Mouse (Mus musculus): Measurements from ENCODE around the gene Ggcx. TPM values are rescaled to one million over a fixed set of nuclear protein-coding genes. Genes with fewer than 3 reads are reported as not detected.

Gene Ggcx
- polyA plus RNA-seq, 1 experiment from 2014 or later, result 29.5 TPM

GRCm38 (mm10) chr6:72410518-72410917 is 3.6 kb upstream of the Ggcx start:
- WGBS, result 63% methylated on average over 7 of the region's 7 CpGs
- H3K9ac ChIP-seq (ENCODE audit: low read length), result no peak overlapping the region; the same call in 1 of the 2 replicates

GRCm38 (mm10) chr6:72415181-72415580 is 1.1 kb downstream of the Ggcx start:
- peaks cover 8% of the 10 kb centered on the region for H3K36me3 ChIP-seq (ENCODE audit: control insufficient read depth, insufficient read depth)
- H3K4me2 ChIP-seq (ENCODE audit: low read depth, low read length), result peak overlapping the region; percentile 89
- no peaks in the 10 kb centered on the region for H3K9me3 ChIP-seq (replicated peaks; ENCODE audit: control insufficient read depth, low read length)
- peak overlapping the region; percentile 89 for H3K4me3 ChIP-seq (ENCODE audit: low read length)
- H3K27me3 ChIP-seq (ENCODE audit: control insufficient read depth, insufficient read depth, low read length), result no peaks in the 10 kb centered on the region
- 87% methylated on average over 5 of the region's 5 CpGs for WGBS
- peak overlapping the region; percentile 51 for H3K9ac ChIP-seq (ENCODE audit: low read length)
- H3K27ac ChIP-seq (ENCODE audit: low read length), result no peak overlapping the region
- H3K4me1 ChIP-seq (ENCODE audit: control insufficient read depth, insufficient read depth, low read length), result peaks cover 11% of the 10 kb centered on the region
- ATAC-seq (replicated peaks; ENCODE audit: extremely low read depth, insufficient read depth, low FRiP score), result no peak

More at GRCm38 (mm10) chr6:72410518-72410917, 3.6 kb upstream of the Ggcx start:
- Histone ChIP-seq H3K4me1 (ENCODE audit: control insufficient read depth, insufficient read depth, low read length) (peaks cover 7% of the 10 kb centered on the region), H3K9me3 (replicated peaks; ENCODE audit: control insufficient read depth, low read length) (no peaks in the 10 kb centered on the region), H3K27ac (ENCODE audit: low read length) (no peak overlapping the region), H3K4me3 (ENCODE audit: low read length) (no peak overlapping the region), H3K36me3 (ENCODE audit: control insufficient read depth, insufficient read depth) (no peaks in the 10 kb centered on the region), H3K27me3 (ENCODE audit: control insufficient read depth, insufficient read depth, low read length) (no peaks in the 10 kb centered on the region), H3K4me2 (ENCODE audit: low read depth, low read length) (no peak overlapping the region)
- no peak for ATAC-seq (replicated peaks; ENCODE audit: extremely low read depth, insufficient read depth, low FRiP score)

GRCm38 (mm10) chr6:72415964-72416772 is 2.1 kb downstream of the Ggcx start:
- H3K36me3 ChIP-seq (ENCODE audit: control insufficient read depth, insufficient read depth), result peaks cover 8% of the 10 kb centered on the region
- no peak overlapping the region for H3K9ac ChIP-seq (ENCODE audit: low read length)
- no peak overlapping the region for H3K4me3 ChIP-seq (ENCODE audit: low read length)
- no peaks in the 10 kb centered on the region for H3K9me3 ChIP-seq (replicated peaks; ENCODE audit: control insufficient read depth, low read length)
- H3K27ac ChIP-seq (ENCODE audit: low read length), result no peak overlapping the region
- WGBS, result 57% methylated on average over 7 of the region's 7 CpGs
- ATAC-seq (replicated peaks; ENCODE audit: extremely low read depth, insufficient read depth, low FRiP score), result no peak
- H3K4me2 ChIP-seq (ENCODE audit: low read depth, low read length), result no peak overlapping the region
- H3K27me3 ChIP-seq (ENCODE audit: control insufficient read depth, insufficient read depth, low read length), result no peaks in the 10 kb centered on the region
- H3K4me1 ChIP-seq (ENCODE audit: control insufficient read depth, insufficient read depth, low read length), result peaks cover 11% of the 10 kb centered on the region

- Histone ChIP-seq H3K36me3 (ENCODE audit: control insufficient read depth, insufficient read depth) (peaks cover 16% of the 10 kb centered on the region), H3K4me3 (ENCODE audit: low read length) (no peak overlapping the region), H3K9ac (ENCODE audit: low read length) (no peak overlapping the region), H3K9me3 (replicated peaks; ENCODE audit: control insufficient read depth, low read length) (no peaks in the 10 kb centered on the region), H3K27ac (ENCODE audit: low read length) (no peak overlapping the region), H3K27me3 (ENCODE audit: control insufficient read depth, insufficient read depth, low read length) (no peaks in the 10 kb centered on the region), H3K4me2 (ENCODE audit: low read depth, low read length) (no peak overlapping the region), H3K4me1 (ENCODE audit: control insufficient read depth, insufficient read depth, low read length) (peaks cover 11% of the 10 kb centered on the region)
- ATAC-seq (replicated peaks; ENCODE audit: extremely low read depth, insufficient read depth, low FRiP score), result no peak
- WGBS, result 86% methylated on average over 4 of the region's 4 CpGs
Measured at GRCm38 (mm10) chr6:72418279-72418678, 4.2 kb downstream of the Ggcx start.

GRCm38 (mm10) chr6:72419806-72420205 is 5.7 kb downstream of the Ggcx start:
- WGBS, result 69% methylated on average over 1 of the region's 1 CpGs
- Histone ChIP-seq H3K9me3 (replicated peaks; ENCODE audit: control insufficient read depth, low read length) (peaks cover under 1% of the 10 kb centered on the region; the same call in 1 of the 2 replicates), H3K9ac (ENCODE audit: low read length) (no peak overlapping the region), H3K4me2 (ENCODE audit: low read depth, low read length) (no peak overlapping the region), H3K4me1 (ENCODE audit: control insufficient read depth, insufficient read depth, low read length) (peaks cover 11% of the 10 kb centered on the region), H3K27me3 (ENCODE audit: control insufficient read depth, insufficient read depth, low read length) (no peaks in the 10 kb centered on the region), H3K36me3 (ENCODE audit: control insufficient read depth, insufficient read depth) (peaks cover 31% of the 10 kb centered on the region), H3K4me3 (ENCODE audit: low read length) (no peak overlapping the region), H3K27ac (ENCODE audit: low read length) (no peak overlapping the region)
- no peak for ATAC-seq (replicated peaks; ENCODE audit: extremely low read depth, insufficient read depth, low FRiP score)

GRCm38 (mm10) chr6:72420901-72421300 is 6.8 kb downstream of the Ggcx start:
- Histone ChIP-seq H3K4me2 (ENCODE audit: low read depth, low read length) (no peak overlapping the region), H3K9ac (ENCODE audit: low read length) (no peak overlapping the region), H3K27me3 (ENCODE audit: control insufficient read depth, insufficient read depth, low read length) (no peaks in the 10 kb centered on the region), H3K4me3 (ENCODE audit: low read length) (no peak overlapping the region), H3K9me3 (replicated peaks; ENCODE audit: control insufficient read depth, low read length) (peaks cover 5% of the 10 kb centered on the region; the same call in 1 of the 2 replicates), H3K36me3 (ENCODE audit: control insufficient read depth, insufficient read depth) (peaks cover 42% of the 10 kb centered on the region), H3K4me1 (ENCODE audit: control insufficient read depth, insufficient read depth, low read length) (peaks cover under 1% of the 10 kb centered on the region; the same call in 1 of the 2 replicates), H3K27ac (ENCODE audit: low read length) (no peak overlapping the region)
- no peak for ATAC-seq (replicated peaks; ENCODE audit: extremely low read depth, insufficient read depth, low FRiP score)
- 90% methylated on average over 10 of the region's 10 CpGs for WGBS

- no peak overlapping the region for H3K4me3 ChIP-seq (ENCODE audit: low read length)
- H3K27me3 ChIP-seq (ENCODE audit: control insufficient read depth, insufficient read depth, low read length), result no peaks in the 10 kb centered on the region
- 93% methylated on average over 11 of the region's 11 CpGs for WGBS
- no peaks in the 10 kb centered on the region for H3K4me1 ChIP-seq (ENCODE audit: control insufficient read depth, insufficient read depth, low read length)
- no peak overlapping the region for H3K9ac ChIP-seq (ENCODE audit: low read length)
- no peak overlapping the region for H3K4me2 ChIP-seq (ENCODE audit: low read depth, low read length)
- ATAC-seq (replicated peaks; ENCODE audit: extremely low read depth, insufficient read depth, low FRiP score), result no peak
- H3K9me3 ChIP-seq (replicated peaks; ENCODE audit: control insufficient read depth, low read length), result peaks cover 5% of the 10 kb centered on the region; the same call in 1 of the 2 replicates
- H3K27ac ChIP-seq (ENCODE audit: low read length), result no peak overlapping the region
- H3K36me3 ChIP-seq (ENCODE audit: control insufficient read depth, insufficient read depth), result peaks cover 54% of the 10 kb centered on the region
Measured at GRCm38 (mm10) chr6:72425646-72426045, 11.5 kb downstream of the Ggcx start.

- no peak overlapping the region for H3K9ac ChIP-seq (ENCODE audit: low read length)
- H3K4me3 ChIP-seq (ENCODE audit: low read length), result no peak overlapping the region
- 42% methylated on average over 8 of the region's 8 CpGs for WGBS
- peaks cover 58% of the 10 kb centered on the region for H3K36me3 ChIP-seq (ENCODE audit: control insufficient read depth, insufficient read depth)
- H3K27me3 ChIP-seq (ENCODE audit: control insufficient read depth, insufficient read depth, low read length), result no peaks in the 10 kb centered on the region
- H3K4me2 ChIP-seq (ENCODE audit: low read depth, low read length), result no peak overlapping the region
- ATAC-seq (replicated peaks; ENCODE audit: extremely low read depth, insufficient read depth, low FRiP score), result peak; percentile 49; the same call in 1 of the 2 replicates
- no peaks in the 10 kb centered on the region for H3K4me1 ChIP-seq (ENCODE audit: control insufficient read depth, insufficient read depth, low read length)
- H3K27ac ChIP-seq (ENCODE audit: low read length), result no peak overlapping the region
- peaks cover 5% of the 10 kb centered on the region; the same call in 1 of the 2 replicates for H3K9me3 ChIP-seq (replicated peaks; ENCODE audit: control insufficient read depth, low read length)
Measured at GRCm38 (mm10) chr6:72428036-72428435, 13.9 kb downstream of the Ggcx start.

- no peak overlapping the region for H3K9ac ChIP-seq (ENCODE audit: low read length)
- H3K27me3 ChIP-seq (ENCODE audit: control insufficient read depth, insufficient read depth, low read length), result no peaks in the 10 kb centered on the region
- no peak overlapping the region for H3K4me2 ChIP-seq (ENCODE audit: low read depth, low read length)
- H3K9me3 ChIP-seq (replicated peaks; ENCODE audit: control insufficient read depth, low read length), result peaks cover 5% of the 10 kb centered on the region; the same call in 1 of the 2 replicates
- no peak overlapping the region for H3K27ac ChIP-seq (ENCODE audit: low read length)
- WGBS, result 80% methylated on average over 21 of the region's 21 CpGs
- no peaks in the 10 kb centered on the region for H3K4me1 ChIP-seq (ENCODE audit: control insufficient read depth, insufficient read depth, low read length)
- H3K36me3 ChIP-seq (ENCODE audit: control insufficient read depth, insufficient read depth), result peaks cover 55% of the 10 kb centered on the region
- no peak overlapping the region for H3K4me3 ChIP-seq (ENCODE audit: low read length)
- no peak for ATAC-seq (replicated peaks; ENCODE audit: extremely low read depth, insufficient read depth, low FRiP score)
Measured at GRCm38 (mm10) chr6:72429061-72429842, 15.1 kb downstream of the Ggcx start.

Data from heart, embryonic 16.5 days (tissue).